Mouse (Mus musculus): ENCODE measurements around the gene Ccdc88c. TPM values are rescaled to one million over a fixed set of nuclear protein-coding genes. Genes with fewer than 3 reads are reported as not detected.

Ccdc88c gene
- polyA plus RNA-seq, 1 experiment from 2014 or later = 11.0 TPM

DNA sequence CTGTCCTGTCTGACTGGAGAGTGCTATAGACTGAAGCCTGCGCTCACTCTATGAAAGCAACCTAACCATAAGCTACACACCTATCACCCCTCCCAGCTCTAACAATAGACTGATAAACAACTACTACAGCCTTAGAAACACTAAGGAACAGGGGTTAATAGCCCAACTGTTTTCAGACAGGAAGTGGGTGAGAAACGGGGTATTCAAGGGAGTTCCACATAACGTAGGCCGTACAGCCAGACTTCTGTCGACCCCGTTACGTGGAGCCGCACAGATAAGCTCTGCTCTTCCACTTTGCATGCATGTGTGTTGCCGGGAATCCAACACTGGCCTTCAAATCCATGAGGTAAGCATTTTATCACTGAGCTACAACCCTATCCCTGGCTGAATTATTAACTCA is 21.4 kb downstream of the Ccdc88c start:
- no peaks in the 10 kb centered on the region for H3K9me3 ChIP-seq
- WGBS = 75% methylated on average over 9 of the region's 9 CpGs
- H3K36me3 ChIP-seq = no peaks in the 10 kb centered on the region
- no peaks in the 10 kb centered on the region; the same call in 1 of the 2 replicates for H3K27me3 ChIP-seq
- H3K4me1 ChIP-seq (replicated peaks) = peaks cover 51% of the 10 kb centered on the region
- H3K4me3 ChIP-seq = no peak overlapping the region
- H3K27ac ChIP-seq (replicated peaks) = no peak overlapping the region
- H3K9ac ChIP-seq = no peak overlapping the region
- no peak for ATAC-seq (ENCODE audit: low read depth)
- H3K4me2 ChIP-seq = no peak overlapping the region

DNA sequence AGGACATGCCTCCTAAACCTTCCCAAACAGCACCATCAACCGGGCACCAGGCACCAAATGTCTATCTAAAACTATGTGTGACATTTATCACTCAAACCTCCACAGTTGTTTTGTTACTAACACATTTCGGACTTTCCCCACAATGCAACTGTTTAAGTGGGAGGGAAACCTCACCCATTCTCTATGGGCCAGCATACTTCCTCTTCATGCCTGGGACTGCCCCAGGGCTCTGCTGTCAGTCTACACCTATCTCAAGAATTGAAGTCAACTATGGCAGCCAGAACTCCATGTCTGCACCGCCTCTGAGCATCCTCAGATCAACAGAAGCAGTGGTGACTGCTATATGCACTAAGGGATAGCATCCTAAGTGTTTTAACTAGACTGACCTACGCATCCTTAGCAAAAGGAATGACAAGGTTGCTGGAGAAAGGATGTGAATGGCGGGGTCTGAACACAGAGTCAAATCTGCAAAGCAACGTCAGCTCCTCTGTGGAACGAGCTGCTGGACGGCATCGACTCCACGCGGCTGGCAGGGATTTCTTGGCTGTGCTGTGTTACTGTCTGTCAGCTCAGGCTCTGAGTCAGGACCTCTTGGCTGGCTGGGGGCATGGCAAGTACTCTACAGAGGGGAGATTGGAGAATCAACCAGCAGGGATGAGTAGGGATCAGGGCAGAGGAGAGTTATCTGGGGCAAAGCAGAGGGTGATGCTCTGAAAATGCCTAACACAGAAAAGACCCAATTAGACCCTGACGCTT is 23.0 kb downstream of the Ccdc88c start:
- no peak overlapping the region for H3K4me3 ChIP-seq
- no peaks in the 10 kb centered on the region; the same call in 1 of the 2 replicates for H3K27me3 ChIP-seq
- no peaks in the 10 kb centered on the region for H3K9me3 ChIP-seq
- WGBS = 88% methylated on average over 12 of the region's 12 CpGs
- peaks cover 51% of the 10 kb centered on the region for H3K4me1 ChIP-seq (replicated peaks)
- ATAC-seq (ENCODE audit: low read depth) = no peak
- H3K27ac ChIP-seq (replicated peaks) = peak overlapping the region; percentile 72; the same call in 1 of the 2 replicates
- H3K9ac ChIP-seq = no peak overlapping the region
- H3K36me3 ChIP-seq = no peaks in the 10 kb centered on the region
- H3K4me2 ChIP-seq = no peak overlapping the region

DNA sequence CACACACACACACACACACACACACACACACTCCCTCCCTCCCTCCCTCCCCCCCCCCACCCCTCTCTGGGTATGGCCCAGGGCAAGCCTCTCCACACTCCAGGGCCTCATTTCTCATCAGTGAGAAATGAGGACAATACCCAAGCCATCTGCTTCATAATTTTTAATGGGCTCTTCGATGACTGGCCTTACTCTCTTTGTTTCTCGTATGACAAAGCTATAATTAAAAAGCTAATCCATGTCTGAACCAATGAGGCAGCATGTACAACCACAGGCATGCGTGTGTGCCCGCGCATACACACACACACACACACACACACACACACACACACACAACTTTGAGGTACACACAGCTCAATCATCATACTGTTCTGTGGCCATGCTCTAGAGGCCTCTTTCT is 23.9 kb downstream of the Ccdc88c start:
- Histone ChIP-seq H3K9ac (no peak overlapping the region), H3K27ac (replicated peaks) (peak overlapping the region; percentile 72), H3K36me3 (no peaks in the 10 kb centered on the region), H3K27me3 (no peaks in the 10 kb centered on the region; the same call in 1 of the 2 replicates), H3K9me3 (no peaks in the 10 kb centered on the region), H3K4me3 (no peak overlapping the region), H3K4me1 (replicated peaks) (peaks cover 53% of the 10 kb centered on the region), H3K4me2 (no peak overlapping the region)
- 46% methylated on average over 5 of the region's 5 CpGs for WGBS
- peak; percentile 44 for ATAC-seq (ENCODE audit: low read depth)

DNA sequence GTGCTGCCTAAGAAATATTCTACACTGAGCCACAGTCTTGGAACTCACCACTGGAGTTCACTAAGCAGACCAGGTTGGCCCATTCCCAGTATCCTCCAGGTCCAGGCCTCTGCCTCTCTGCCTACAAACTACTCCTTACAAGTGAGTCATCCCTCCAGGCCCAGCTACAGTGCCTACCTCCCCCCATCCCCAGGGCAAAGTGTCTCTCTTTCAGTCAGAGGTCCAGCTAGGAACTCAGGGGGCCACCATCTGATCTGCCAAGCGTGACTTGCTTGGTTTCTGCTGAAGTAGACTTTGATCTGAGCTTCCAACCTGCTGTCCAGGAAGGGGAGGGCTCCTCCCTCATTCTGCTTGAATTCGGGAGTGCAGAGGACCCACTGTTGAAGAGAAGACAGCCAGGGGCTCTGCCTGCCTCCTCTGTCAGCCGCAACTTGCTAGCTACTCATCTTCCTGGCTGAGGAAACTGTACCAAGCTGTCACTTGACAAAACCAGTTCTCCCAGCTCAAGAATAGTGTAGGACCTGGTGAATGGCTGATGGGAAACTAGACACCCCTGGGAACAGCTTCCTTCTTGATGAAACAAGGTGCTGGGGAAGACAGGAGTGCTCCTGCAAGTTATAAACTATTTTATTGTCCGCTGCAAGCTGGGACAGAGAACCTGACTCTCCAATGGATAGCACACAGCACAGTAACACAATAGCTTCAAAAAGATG is 25.9 kb downstream of the Ccdc88c start:
- no peak overlapping the region for H3K27ac ChIP-seq (replicated peaks)
- H3K4me2 ChIP-seq = no peak overlapping the region
- WGBS = 38% methylated on average over 4 of the region's 4 CpGs
- H3K9me3 ChIP-seq = no peaks in the 10 kb centered on the region
- no peak overlapping the region for H3K4me3 ChIP-seq
- no peaks in the 10 kb centered on the region; the same call in 1 of the 2 replicates for H3K27me3 ChIP-seq
- no peak for ATAC-seq (ENCODE audit: low read depth)
- no peak overlapping the region for H3K9ac ChIP-seq
- H3K36me3 ChIP-seq = no peaks in the 10 kb centered on the region
- peaks cover 65% of the 10 kb centered on the region for H3K4me1 ChIP-seq (replicated peaks)

DNA sequence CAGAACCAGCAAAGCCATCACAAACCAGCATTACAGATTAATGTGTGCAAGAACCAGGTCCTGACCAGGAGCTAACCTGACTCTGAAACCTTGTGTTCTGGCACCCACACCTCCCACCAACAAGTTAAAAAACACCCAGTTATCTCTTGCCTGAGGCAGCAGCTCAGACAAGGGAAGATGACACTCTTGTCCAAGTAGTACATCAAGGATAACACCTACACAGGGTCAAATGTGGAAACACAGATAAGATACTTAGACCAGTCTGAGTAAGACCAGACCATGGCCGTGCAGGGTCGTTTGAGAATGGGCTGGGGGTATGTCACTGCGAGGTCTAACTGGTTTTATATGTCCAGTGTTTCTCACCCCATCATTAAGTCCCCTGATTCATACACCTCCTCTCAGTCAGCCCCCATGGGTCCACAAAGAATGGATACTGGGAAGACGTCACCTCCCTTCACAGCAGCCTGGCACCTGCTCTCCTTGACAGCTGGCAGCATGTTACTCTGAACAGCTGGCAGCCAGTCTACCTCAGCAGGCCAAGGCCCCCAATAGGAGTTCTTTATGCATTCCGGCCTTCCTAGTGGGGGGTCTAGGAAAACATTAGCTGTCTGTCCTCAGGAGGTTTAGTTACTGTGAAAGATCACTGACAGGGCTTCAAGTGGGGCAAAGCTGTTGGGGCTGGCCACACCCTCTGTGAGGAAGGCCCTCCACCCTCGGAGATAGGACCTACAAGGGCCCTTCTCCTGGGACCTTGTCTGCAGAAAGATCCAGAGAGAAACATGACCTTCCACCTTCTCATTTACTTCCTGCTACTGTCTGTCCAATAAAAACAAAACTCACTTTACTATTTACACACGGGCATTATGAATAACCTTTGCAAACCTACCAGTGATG is 29.5 kb downstream of the Ccdc88c start:
- ATAC-seq (ENCODE audit: low read depth) = no peak
- Histone ChIP-seq H3K4me2 (no peak overlapping the region), H3K27ac (replicated peaks) (no peak overlapping the region; the same call in 1 of the 2 replicates), H3K36me3 (no peaks in the 10 kb centered on the region), H3K4me3 (no peak overlapping the region), H3K4me1 (replicated peaks) (peaks cover 76% of the 10 kb centered on the region), H3K27me3 (peaks cover 5% of the 10 kb centered on the region; the same call in 1 of the 2 replicates), H3K9ac (no peak overlapping the region; the same call in 1 of the 2 replicates), H3K9me3 (no peaks in the 10 kb centered on the region)
- 38% methylated on average over 7 of the region's 7 CpGs for WGBS

DNA sequence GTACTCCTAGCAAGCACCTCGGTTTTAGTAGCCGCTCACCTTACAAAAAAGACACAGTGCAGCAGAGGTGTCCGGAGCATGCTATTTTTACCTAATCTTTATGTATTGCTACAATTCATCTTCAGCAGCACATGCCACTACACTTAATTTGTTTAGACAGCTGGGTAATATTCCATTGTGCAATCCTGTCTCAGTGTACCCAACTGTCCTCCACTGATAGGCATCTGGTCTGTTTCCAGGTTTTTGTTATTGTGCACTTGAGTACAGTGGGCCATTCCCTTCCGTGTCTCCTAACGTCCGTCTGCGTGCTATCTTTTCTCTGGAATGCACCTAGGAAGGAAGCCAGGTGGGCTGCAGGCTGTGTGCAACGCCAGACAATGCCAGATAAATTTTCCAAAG is 30.3 kb downstream of the Ccdc88c start:
- peaks cover 71% of the 10 kb centered on the region for H3K4me1 ChIP-seq (replicated peaks)

DNA sequence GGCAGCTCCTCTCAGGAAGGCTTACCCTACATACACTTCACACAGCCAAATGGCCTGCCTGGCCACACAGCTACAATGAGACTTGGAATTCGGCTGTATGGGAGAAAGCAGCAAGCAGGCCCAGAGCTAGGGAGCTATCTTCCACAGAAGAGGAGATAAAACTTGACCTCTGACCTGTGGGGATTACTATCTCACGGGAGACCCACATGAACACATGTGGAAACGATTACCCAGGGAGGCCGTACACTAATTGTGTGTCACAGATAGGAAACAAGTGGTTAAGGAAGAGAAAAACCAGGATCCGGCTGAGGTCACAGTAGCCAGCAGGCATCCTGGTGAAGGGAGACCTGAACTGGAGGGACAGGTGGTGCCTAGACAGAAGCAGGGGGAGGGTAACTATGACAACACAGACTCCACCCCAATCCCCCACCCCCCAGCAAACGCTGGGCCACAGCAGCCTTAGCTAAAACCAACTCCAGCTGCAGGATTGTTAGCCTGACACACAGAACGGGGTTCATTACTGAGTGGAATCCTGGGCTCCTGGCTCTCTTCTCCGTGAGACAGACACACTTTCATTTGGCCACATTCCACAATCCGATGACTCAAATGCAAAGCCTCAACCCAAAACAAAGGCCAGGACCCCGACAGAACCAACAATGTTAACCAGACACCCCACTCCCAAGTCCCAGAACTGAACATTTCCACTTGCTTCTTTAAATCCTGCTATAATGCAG is 30.9 kb downstream of the Ccdc88c start:
- no peak overlapping the region for H3K9ac ChIP-seq
- WGBS = 32% methylated on average over 10 of the region's 10 CpGs
- no peak for ATAC-seq (ENCODE audit: low read depth)
- peaks cover 70% of the 10 kb centered on the region for H3K4me1 ChIP-seq (replicated peaks)
- no peaks in the 10 kb centered on the region for H3K9me3 ChIP-seq
- no peak overlapping the region; the same call in 1 of the 2 replicates for H3K27ac ChIP-seq (replicated peaks)
- no peaks in the 10 kb centered on the region for H3K36me3 ChIP-seq
- no peak overlapping the region for H3K4me2 ChIP-seq
- H3K4me3 ChIP-seq = no peak overlapping the region
- H3K27me3 ChIP-seq = peaks cover 5% of the 10 kb centered on the region; the same call in 1 of the 2 replicates

More for the DNA sequence above, 30.3 kb downstream of the Ccdc88c start:
- Histone ChIP-seq H3K27ac (replicated peaks) (no peak overlapping the region; the same call in 1 of the 2 replicates), H3K9me3 (no peaks in the 10 kb centered on the region), H3K36me3 (no peaks in the 10 kb centered on the region), H3K4me2 (no peak overlapping the region), H3K4me3 (no peak overlapping the region), H3K9ac (no peak overlapping the region), H3K27me3 (peaks cover 5% of the 10 kb centered on the region; the same call in 1 of the 2 replicates)
- 58% methylated on average over 8 of the region's 8 CpGs for WGBS
- no peak for ATAC-seq (ENCODE audit: low read depth)

DNA sequence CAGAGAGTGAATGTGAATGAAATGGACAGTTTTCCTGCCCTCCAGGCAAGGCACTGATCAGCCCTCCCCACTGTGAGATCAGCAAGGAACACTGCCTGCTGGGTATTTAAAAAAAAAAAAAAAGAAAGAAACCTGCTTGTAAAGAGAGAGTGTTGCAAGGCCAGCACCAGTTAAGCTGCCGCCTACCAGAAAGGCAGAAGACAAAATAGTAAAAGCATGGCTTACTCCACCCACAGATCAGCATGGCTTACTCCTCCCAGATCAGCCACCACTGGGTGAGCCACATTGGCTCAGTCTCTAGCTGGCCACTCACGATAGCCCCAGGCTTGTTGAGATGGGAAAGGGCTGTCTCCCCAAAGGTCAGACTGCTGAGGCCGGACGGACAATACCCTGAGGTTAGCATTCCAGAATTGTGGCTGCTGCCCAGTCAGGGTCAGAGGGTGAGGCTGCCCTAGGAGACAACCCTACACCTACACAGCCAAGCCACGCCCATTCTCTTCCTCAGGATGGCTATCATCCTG is 32.4 kb downstream of the Ccdc88c start:
- no peak for ATAC-seq (ENCODE audit: low read depth)
- Histone ChIP-seq H3K9ac (0 out of 2 replicates have a peak overlapping the region, but pooled peaks have one; percentile 31), H3K4me2 (no peak overlapping the region), H3K27ac (replicated peaks) (no peak overlapping the region), H3K4me3 (no peak overlapping the region), H3K27me3 (peaks cover 5% of the 10 kb centered on the region; the same call in 1 of the 2 replicates), H3K4me1 (replicated peaks) (peaks cover 82% of the 10 kb centered on the region), H3K9me3 (no peaks in the 10 kb centered on the region), H3K36me3 (no peaks in the 10 kb centered on the region)
- 18% methylated on average over 5 of the region's 5 CpGs for WGBS

DNA sequence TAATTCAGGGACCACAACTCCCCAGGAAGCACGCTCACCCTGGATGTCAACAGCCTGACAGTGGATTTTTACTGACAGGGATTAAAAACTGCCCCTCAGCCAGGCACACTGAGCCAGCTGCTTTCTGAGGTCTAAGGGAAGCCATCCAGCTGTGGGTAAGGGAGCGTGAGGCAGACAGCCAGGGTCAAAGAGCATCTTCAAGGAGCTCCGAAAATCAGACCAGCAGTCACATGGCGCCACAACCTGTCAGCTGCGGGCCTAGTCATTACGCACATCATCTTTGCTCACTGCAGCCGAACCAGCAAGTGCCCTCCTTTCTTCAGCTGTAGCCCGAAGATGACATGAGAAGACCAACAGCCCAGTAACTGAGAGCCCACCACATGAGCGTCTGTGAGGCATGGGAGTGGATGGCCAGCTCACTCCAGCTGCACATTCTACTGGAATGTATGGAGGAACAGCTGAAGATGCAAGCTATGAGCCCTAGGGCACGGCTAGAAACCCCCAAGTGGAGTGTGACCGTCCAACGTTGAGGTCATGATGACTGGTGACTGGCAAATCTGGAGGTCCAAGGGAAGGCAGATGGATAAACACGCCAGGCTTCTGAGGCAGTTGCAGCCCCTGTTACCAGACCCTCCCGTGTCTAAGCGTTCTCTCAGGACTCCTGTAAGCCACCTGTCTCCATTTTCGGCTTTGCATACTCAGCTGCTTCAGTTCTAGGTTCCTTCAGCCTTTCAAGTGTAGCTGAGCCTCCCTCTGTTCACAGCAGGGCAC is 33.1 kb downstream of the Ccdc88c start:
- WGBS = 49% methylated on average over 16 of the region's 16 CpGs
- no peak overlapping the region for H3K27ac ChIP-seq (replicated peaks)

DNA sequence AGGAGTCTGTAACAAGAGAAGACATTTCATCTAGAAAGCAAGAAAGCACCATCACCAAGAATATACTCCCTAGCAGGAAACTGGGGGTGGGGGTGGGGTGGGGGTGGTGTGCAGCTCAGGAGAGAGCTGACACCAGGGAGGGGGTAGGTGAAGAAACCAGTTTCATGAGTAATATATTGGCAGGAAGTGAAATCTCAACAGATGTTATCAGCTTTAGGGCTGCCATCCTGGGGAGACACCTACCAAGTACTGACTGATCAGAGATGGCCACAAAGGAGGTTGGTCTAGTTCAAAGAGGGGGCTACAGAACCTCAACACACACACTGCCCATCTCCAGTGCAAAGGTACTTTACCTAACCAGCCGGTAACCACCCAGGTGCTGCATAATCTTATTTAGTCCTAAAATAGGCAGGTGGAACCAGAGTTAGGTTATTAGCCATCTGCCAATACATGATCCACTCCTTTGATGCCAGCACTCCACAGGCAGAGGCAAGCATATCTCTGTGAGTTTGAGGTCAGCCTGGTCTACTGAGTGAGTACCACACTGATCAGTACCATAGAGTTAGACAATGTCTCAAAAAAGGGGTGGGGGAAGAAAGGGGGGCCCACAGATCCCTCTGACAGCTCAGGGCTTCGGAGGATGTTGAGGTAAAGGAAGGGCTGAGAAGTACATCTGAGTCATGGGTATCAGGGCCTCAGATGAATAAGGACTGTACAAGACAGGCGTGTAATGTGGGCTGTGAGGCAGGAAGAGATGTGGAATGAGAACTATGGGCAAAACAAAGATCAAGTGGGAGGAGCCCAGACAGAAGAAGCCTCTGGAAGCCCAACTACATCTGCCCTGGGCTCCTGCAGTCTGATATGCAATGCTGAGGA is 34.5 kb downstream of the Ccdc88c start:
- Histone ChIP-seq H3K27me3 (peaks cover 5% of the 10 kb centered on the region; the same call in 1 of the 2 replicates), H3K9ac (no peak overlapping the region), H3K36me3 (no peaks in the 10 kb centered on the region), H3K4me2 (no peak overlapping the region), H3K9me3 (no peaks in the 10 kb centered on the region), H3K4me1 (replicated peaks) (peaks cover 90% of the 10 kb centered on the region), H3K4me3 (no peak overlapping the region), H3K27ac (replicated peaks) (no peak overlapping the region)
- no peak for ATAC-seq (ENCODE audit: low read depth)
- 86% methylated on average over 3 of the region's 3 CpGs for WGBS

More for the DNA sequence above, 33.1 kb downstream of the Ccdc88c start:
- H3K27me3 ChIP-seq = peaks cover 5% of the 10 kb centered on the region; the same call in 1 of the 2 replicates
- H3K4me2 ChIP-seq = no peak overlapping the region
- H3K36me3 ChIP-seq = no peaks in the 10 kb centered on the region
- peak overlapping the region; percentile 31 for H3K9ac ChIP-seq
- no peak for ATAC-seq (ENCODE audit: low read depth)
- H3K4me1 ChIP-seq (replicated peaks) = peaks cover 83% of the 10 kb centered on the region
- no peaks in the 10 kb centered on the region for H3K9me3 ChIP-seq
- H3K4me3 ChIP-seq = no peak overlapping the region
